Mouse (Mus musculus) heart, embryonic 15.5 days (tissue): ENCODE measurements around the gene Nsun6. TPM values are rescaled to one million over a fixed set of nuclear protein-coding genes. Genes with fewer than 3 reads are reported as not detected.

ENCODE experiments used
- ATAC-seq: fragments of 200-750 bp; cut with Nextera tagmentation; replicated peaks from 2 replicates; pipeline ENCODE4 v1.8.0; 2017; ENCODE audit warnings: low read depth, moderate TSS enrichment; ENCODE audit not compliant: insufficient number of reproducible peaks, insufficient read depth, low FRiP score
- H3K27ac ChIP-seq: fragments of 300-500 bp; sonication (generic); 2 replicates; pipeline ENCODE4 v1.5.1; 2015; ENCODE audit warnings: mild to moderate bottlenecking, inconsistent platforms
- H3K27me3 ChIP-seq: fragments of 300-500 bp; sonication (generic); 2 replicates; pipeline ENCODE4 v1.6.1; 2015; ENCODE audit warnings: inconsistent platforms
- H3K36me3 ChIP-seq: fragments of 300-500 bp; sonication (generic); 2 replicates; pipeline ENCODE4 v1.6.1; 2015; ENCODE audit warnings: mild to moderate bottlenecking, inconsistent platforms
- H3K4me1 ChIP-seq: fragments of 300-500 bp; sonication (generic); replicated peaks from 2 replicates; pipeline ENCODE4 v1.6.1; 2015; ENCODE audit warnings: inconsistent platforms
- H3K4me2 ChIP-seq: fragments of 300-500 bp; sonication (generic); 2 replicates; pipeline ENCODE4 v1.6.1; 2015; ENCODE audit warnings: inconsistent platforms, mild to moderate bottlenecking, moderate library complexity
- H3K4me3 ChIP-seq: fragments of 300-500 bp; sonication (generic); 2 replicates; pipeline ENCODE4 v1.5.1; 2015; ENCODE audit warnings: mild to moderate bottlenecking, inconsistent platforms
- H3K9ac ChIP-seq: fragments of 300-500 bp; sonication (generic); 2 replicates; pipeline ENCODE4 v1.6.1; 2015; ENCODE audit warnings: mild to moderate bottlenecking, inconsistent platforms
- H3K9me3 ChIP-seq: fragments of 300-500 bp; sonication (generic); replicated peaks from 2 replicates; pipeline ENCODE4 v1.6.1; 2016; ENCODE audit warnings: inconsistent platforms
- WGBS: fragments of 180-500 bp; shearing (Covaris S2); methylation state at CpG from one replicate; pipeline ENCODE4 v1.1.7; 2015; ENCODE audit warnings: mixed read lengths; 5-methylcytosine and 5-hydroxymethylcytosine counted together
- polyA plus RNA-seq: library from polyadenylated mRNA; unstranded; fragments of >200 nt; fragmentation: Nextera tagmentation; extraction: Ambion mirVana; gene quantifications from 2 replicates; pipeline ENCODE4 v1.2.1, GENCODE M21; 2015

Nsun6 gene
- polyA plus RNA-seq, 1 experiment from 2014 or later: 6.8 TPM

- Histone ChIP-seq H3K4me1 (no peaks in the 10 kb centered on the region), H3K9me3 (no peaks in the 10 kb centered on the region), H3K4me3 (no peak overlapping the region), H3K9ac (no peak overlapping the region), H3K4me2 (no peak overlapping the region), H3K27me3 (no peaks in the 10 kb centered on the region), H3K36me3 (peaks cover 8% of the 10 kb centered on the region), H3K27ac (no peak overlapping the region)
- 83% methylated on average over 4 of the region's 4 CpGs for WGBS
- no peak for ATAC-seq
These were observed 65.5 kb downstream of the Nsun6 start for GRCm38 (mm10) chr2:14989350-14989749.

- H3K9ac ChIP-seq: no peak overlapping the region
- no peak for ATAC-seq
- H3K4me1 ChIP-seq: no peaks in the 10 kb centered on the region
- 69% methylated on average over 4 of the region's 4 CpGs for WGBS
- no peak overlapping the region for H3K4me2 ChIP-seq
- H3K36me3 ChIP-seq: peaks cover 12% of the 10 kb centered on the region
- no peak overlapping the region for H3K27ac ChIP-seq
- no peaks in the 10 kb centered on the region for H3K27me3 ChIP-seq
- no peaks in the 10 kb centered on the region for H3K9me3 ChIP-seq
- H3K4me3 ChIP-seq: no peak overlapping the region
These were observed 66.4 kb downstream of the Nsun6 start for GRCm38 (mm10) chr2:14988451-14988850.

- Histone ChIP-seq H3K27me3 (no peaks in the 10 kb centered on the region), H3K36me3 (peaks cover 26% of the 10 kb centered on the region), H3K4me2 (no peak overlapping the region), H3K9me3 (no peaks in the 10 kb centered on the region), H3K4me1 (no peaks in the 10 kb centered on the region), H3K27ac (no peak overlapping the region), H3K9ac (no peak overlapping the region), H3K4me3 (no peak overlapping the region)
- 82% methylated on average over 11 of the region's 11 CpGs for WGBS
- no peak for ATAC-seq
These were observed 70.8 kb downstream of the Nsun6 start for GRCm38 (mm10) chr2:14984029-14984428.

- no peak overlapping the region for H3K9ac ChIP-seq
- no peak overlapping the region for H3K27ac ChIP-seq
- no peaks in the 10 kb centered on the region; the same call in 1 of the 2 replicates for H3K36me3 ChIP-seq
- WGBS: 88% methylated on average over 2 of the region's 2 CpGs
- H3K9me3 ChIP-seq: no peaks in the 10 kb centered on the region
- no peaks in the 10 kb centered on the region for H3K4me1 ChIP-seq
- no peak for ATAC-seq
- no peak overlapping the region for H3K4me3 ChIP-seq
- H3K4me2 ChIP-seq: no peak overlapping the region
- no peaks in the 10 kb centered on the region for H3K27me3 ChIP-seq
These were observed 93.4 kb downstream of the Nsun6 start for GRCm38 (mm10) chr2:14961493-14961892.

GRCm38 (mm10) chr2:14960963-14961488 lies 93.8 kb downstream of the Nsun6 start:
- H3K4me2 ChIP-seq: no peak overlapping the region
- H3K4me3 ChIP-seq: no peak overlapping the region
- no peak overlapping the region for H3K27ac ChIP-seq
- no peaks in the 10 kb centered on the region; the same call in 1 of the 2 replicates for H3K36me3 ChIP-seq
- H3K27me3 ChIP-seq: no peaks in the 10 kb centered on the region
- no peak for ATAC-seq
- 59% methylated on average over 1 of the region's 1 CpGs for WGBS
- no peaks in the 10 kb centered on the region for H3K4me1 ChIP-seq
- H3K9me3 ChIP-seq: no peaks in the 10 kb centered on the region
- no peak overlapping the region for H3K9ac ChIP-seq

GRCm38 (mm10) chr2:14953090-14953489 lies 101.8 kb downstream of the Nsun6 start:
- H3K4me2 ChIP-seq: no peak overlapping the region
- no peaks in the 10 kb centered on the region for H3K27me3 ChIP-seq
- 0 out of 2 replicates have a peak, but pooled peaks cover 3% of the 10 kb centered on the region for H3K4me1 ChIP-seq
- WGBS: 85% methylated on average over 2 of the region's 2 CpGs
- no peak for ATAC-seq
- H3K27ac ChIP-seq: no peak overlapping the region
- H3K36me3 ChIP-seq: no peaks in the 10 kb centered on the region
- no peak overlapping the region for H3K9ac ChIP-seq
- H3K9me3 ChIP-seq: no peaks in the 10 kb centered on the region
- no peak overlapping the region for H3K4me3 ChIP-seq

Other genes with a start within 250 kb of the Nsun6 start
- gene Arl5b, start 5.7 kb downstream of the Nsun6 start, polyA plus RNA-seq: 18.4 and 20.6 TPM in 2 replicates